8 mouse cellular contexts compared by ENCODE assay signal in the genomic region with DNA sequence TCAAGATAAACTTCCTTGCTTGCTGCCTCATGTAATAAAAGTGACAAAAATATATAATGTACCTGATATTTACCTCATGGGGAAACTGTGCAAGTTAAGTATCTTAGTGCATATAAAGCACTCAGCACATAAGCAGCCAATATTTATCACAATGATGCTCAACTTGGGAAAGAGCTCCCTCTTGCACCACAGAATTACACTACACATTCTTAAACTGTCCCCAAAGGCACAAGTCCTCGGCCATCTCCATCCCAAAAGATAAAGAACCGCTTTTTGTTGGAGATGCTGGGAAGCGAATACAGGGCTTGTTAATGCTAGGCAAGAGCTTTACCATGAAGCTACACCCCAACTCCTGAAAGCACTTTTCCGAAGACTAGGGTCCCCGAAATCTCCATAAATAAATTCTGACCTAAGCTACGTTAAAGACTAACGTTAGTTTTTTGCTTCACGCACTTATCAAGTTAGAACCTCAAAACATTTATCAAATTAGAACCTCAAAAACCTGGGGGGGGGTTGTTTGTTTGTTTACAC. TPM values are rescaled to one million over a fixed set of nuclear protein-coding genes. Genes with fewer than 3 reads are reported as not detected.
DNase-seq lines count a peak whose midpoint lies in the region; ATAC-seq lines count a peak whose summit lies in the region.

No protein-coding gene starts in this region.

- no peaks in the 10 kb centered on the region for H3K27me3 ChIP-seq in kidney, embryonic 15.5 days
- H3K27me3 ChIP-seq in forebrain, embryonic 13.5 days, result no peaks in the 10 kb centered on the region
- H3K27me3 ChIP-seq in limb, embryonic 11.5 days (ENCODE audit: control insufficient read depth, insufficient read depth, low read length), result no peaks in the 10 kb centered on the region
- H3K27me3 ChIP-seq in neural tube, embryonic 15.5 days (replicated peaks), result no peaks in the 10 kb centered on the region

- no peak for ATAC-seq in kidney, embryonic 15.5 days (replicated peaks; ENCODE audit: low FRiP score)
- ATAC-seq in forebrain, embryonic 13.5 days, result no peak
- ATAC-seq in limb, embryonic 11.5 days (ENCODE audit: insufficient number of reproducible peaks, low FRiP score, low TSS enrichment, low read depth), result no peak
- ATAC-seq in neural tube, embryonic 15.5 days (ENCODE audit: low FRiP score), result no peak

- peak overlapping the region; percentile 99 for H3K27ac ChIP-seq in kidney, embryonic 15.5 days
- H3K27ac ChIP-seq in forebrain, embryonic 13.5 days, result no peak overlapping the region
- H3K27ac ChIP-seq in limb, embryonic 11.5 days (replicated peaks; ENCODE audit: low read depth, low read length), result no peak overlapping the region
- H3K27ac ChIP-seq in neural tube, embryonic 15.5 days (replicated peaks), result peak overlapping the region; percentile 95; the same call in 1 of the 2 replicates

- H3K36me3 ChIP-seq in kidney, embryonic 15.5 days, result peaks cover 15% of the 10 kb centered on the region
- peaks cover 14% of the 10 kb centered on the region for H3K36me3 ChIP-seq in forebrain, embryonic 13.5 days (ENCODE audit: poor library complexity, severe bottlenecking)
- peaks cover 4% of the 10 kb centered on the region; the same call in 1 of the 2 replicates for H3K36me3 ChIP-seq in limb, embryonic 11.5 days (ENCODE audit: control insufficient read depth, insufficient read depth, low read length)
- peaks cover 12% of the 10 kb centered on the region for H3K36me3 ChIP-seq in neural tube, embryonic 15.5 days

- under 1% methylated on average over 8 of the region's 8 CpGs for WGBS in kidney, embryonic 15.5 days
- 2% methylated on average over 8 of the region's 8 CpGs for WGBS in forebrain, embryonic 13.5 days
- WGBS in limb, embryonic 11.5 days, result 2% methylated on average over 8 of the region's 8 CpGs
- WGBS in neural tube, embryonic 15.5 days, result 2% methylated on average over 8 of the region's 8 CpGs

- peak overlapping the region; percentile 81 for H3K4me3 ChIP-seq in kidney, embryonic 15.5 days (replicated peaks)
- peak overlapping the region; percentile 84 for H3K4me3 ChIP-seq in forebrain, embryonic 13.5 days
- H3K4me3 ChIP-seq in limb, embryonic 11.5 days (ENCODE audit: low read depth, low read length), result peak overlapping the region; percentile 99
- peak overlapping the region; percentile 98 for H3K4me3 ChIP-seq in neural tube, embryonic 15.5 days (replicated peaks)

- H3K9ac ChIP-seq in kidney, embryonic 15.5 days, result peak overlapping the region; percentile 76
- H3K9ac ChIP-seq in forebrain, embryonic 13.5 days, result peak overlapping the region; percentile 92
- H3K9ac ChIP-seq in limb, embryonic 11.5 days (ENCODE audit: low read length), result peak overlapping the region; percentile 98
- H3K9ac ChIP-seq in neural tube, embryonic 15.5 days (replicated peaks), result peak overlapping the region; percentile 97

- peaks cover 31% of the 10 kb centered on the region for H3K4me1 ChIP-seq in kidney, embryonic 15.5 days
- peaks cover 35% of the 10 kb centered on the region for H3K4me1 ChIP-seq in forebrain, embryonic 13.5 days
- peaks cover 14% of the 10 kb centered on the region for H3K4me1 ChIP-seq in limb, embryonic 11.5 days (ENCODE audit: control insufficient read depth, insufficient read depth, low read length)
- peaks cover 35% of the 10 kb centered on the region for H3K4me1 ChIP-seq in neural tube, embryonic 15.5 days

- peak overlapping the region; percentile 80 for H3K4me2 ChIP-seq in kidney, embryonic 15.5 days
- peak overlapping the region; percentile 92 for H3K4me2 ChIP-seq in forebrain, embryonic 13.5 days
- H3K4me2 ChIP-seq in limb, embryonic 11.5 days (ENCODE audit: low read depth, severe bottlenecking), result peak overlapping the region; percentile 45
- peak overlapping the region; percentile 89 for H3K4me2 ChIP-seq in neural tube, embryonic 15.5 days

- DNase-seq in kidney, postnatal 4 days, result no peak
- DNase-seq in MN1 (ENCODE audit: low spot score), result peak; percentile 35
- no peak for DNase-seq in limb, embryonic 11.5 days (ENCODE audit: low spot score)
- no peak for DNase-seq in spleen, adult 18-20 months
- DNase-seq in adrenal gland, postnatal 25 days, result no peak

- no peaks in the 10 kb centered on the region for H3K9me3 ChIP-seq in kidney, embryonic 15.5 days (replicated peaks)
- H3K9me3 ChIP-seq in forebrain, embryonic 13.5 days (replicated peaks), result no peaks in the 10 kb centered on the region
- no peaks in the 10 kb centered on the region for H3K9me3 ChIP-seq in limb, embryonic 11.5 days (ENCODE audit: control insufficient read depth, low read length)
- no peaks in the 10 kb centered on the region for H3K9me3 ChIP-seq in neural tube, embryonic 15.5 days (replicated peaks)

RNA-seq across cellular contexts. Expression of a gene that starts 0.7 kb away (rescaled TPM):
- 524 and 598 TPM in 2 replicates for polyA plus RNA-seq in kidney, embryonic 15.5 days (2015; fragmentation: Nextera tagmentation; extraction: Ambion mirVana)
- polyA plus RNA-seq in forebrain, embryonic 13.5 days (2015; fragmentation: Nextera tagmentation; extraction: Ambion mirVana), result 477 and 508 TPM in 2 replicates
- polyA plus RNA-seq in limb, embryonic 11.5 days (2014; fragmentation: Nextera tagmentation; extraction: Ambion mirVana), result 470 and 488 TPM in 2 replicates
- 499 and 535 TPM in 2 replicates for polyA plus RNA-seq in neural tube, embryonic 15.5 days (2015; fragmentation: Nextera tagmentation; extraction: Ambion mirVana)
- 491 and 520 TPM in 2 replicates for total RNA-seq in adrenal gland, postnatal 25 days (2021)

RNA-seq across cellular contexts. Expression of a gene that starts 0.9 kb away (rescaled TPM):
- 72.4 and 79.5 TPM in 2 replicates for polyA plus RNA-seq in kidney, embryonic 15.5 days (2015; fragmentation: Nextera tagmentation; extraction: Ambion mirVana)
- polyA plus RNA-seq in forebrain, embryonic 13.5 days (2015; fragmentation: Nextera tagmentation; extraction: Ambion mirVana), result 54.3 and 59.7 TPM in 2 replicates
- 81.4 and 81.6 TPM in 2 replicates for polyA plus RNA-seq in limb, embryonic 11.5 days (2014; fragmentation: Nextera tagmentation; extraction: Ambion mirVana)
- 70.9 and 73.3 TPM in 2 replicates for polyA plus RNA-seq in neural tube, embryonic 15.5 days (2015; fragmentation: Nextera tagmentation; extraction: Ambion mirVana)
- total RNA-seq in adrenal gland, postnatal 25 days (2021), result 55.5 and 62.9 TPM in 2 replicates

RNA-seq across cellular contexts. Expression of a gene that starts 20.5 kb away (rescaled TPM):
- polyA plus RNA-seq in kidney, embryonic 15.5 days (2015; fragmentation: Nextera tagmentation; extraction: Ambion mirVana), result 17.7 and 20.8 TPM in 2 replicates
- 13.7 and 15.6 TPM in 2 replicates for polyA plus RNA-seq in forebrain, embryonic 13.5 days (2015; fragmentation: Nextera tagmentation; extraction: Ambion mirVana)
- polyA plus RNA-seq in limb, embryonic 11.5 days (2014; fragmentation: Nextera tagmentation; extraction: Ambion mirVana), result 16.9 and 20.0 TPM in 2 replicates
- polyA plus RNA-seq in neural tube, embryonic 15.5 days (2015; fragmentation: Nextera tagmentation; extraction: Ambion mirVana), result 13.1 and 13.5 TPM in 2 replicates
- 29.0 and 29.3 TPM in 2 replicates for total RNA-seq in adrenal gland, postnatal 25 days (2021)

RNA-seq across cellular contexts. Expression of a gene that starts 49.3 kb away (rescaled TPM):
- polyA plus RNA-seq in kidney, embryonic 15.5 days (2015; fragmentation: Nextera tagmentation; extraction: Ambion mirVana), result 34.4 and 36.6 TPM in 2 replicates
- 45.8 and 48.7 TPM in 2 replicates for polyA plus RNA-seq in forebrain, embryonic 13.5 days (2015; fragmentation: Nextera tagmentation; extraction: Ambion mirVana)
- polyA plus RNA-seq in limb, embryonic 11.5 days (2014; fragmentation: Nextera tagmentation; extraction: Ambion mirVana), result 66.0 and 69.8 TPM in 2 replicates
- polyA plus RNA-seq in neural tube, embryonic 15.5 days (2015; fragmentation: Nextera tagmentation; extraction: Ambion mirVana), result 5.6 and 11.5 TPM in 2 replicates
- total RNA-seq in adrenal gland, postnatal 25 days (2021), result 2.9 and 3.9 TPM in 2 replicates

RNA-seq across cellular contexts. Expression of a gene that starts 49.4 kb away (rescaled TPM):
- 61.7 and 62.2 TPM in 2 replicates for polyA plus RNA-seq in kidney, embryonic 15.5 days (2015; fragmentation: Nextera tagmentation; extraction: Ambion mirVana)
- polyA plus RNA-seq in forebrain, embryonic 13.5 days (2015; fragmentation: Nextera tagmentation; extraction: Ambion mirVana), result 52.8 and 54.2 TPM in 2 replicates
- polyA plus RNA-seq in limb, embryonic 11.5 days (2014; fragmentation: Nextera tagmentation; extraction: Ambion mirVana), result 57.0 and 62.4 TPM in 2 replicates
- 66.9 and 67.2 TPM in 2 replicates for polyA plus RNA-seq in neural tube, embryonic 15.5 days (2015; fragmentation: Nextera tagmentation; extraction: Ambion mirVana)
- 64.0 and 65.8 TPM in 2 replicates for total RNA-seq in adrenal gland, postnatal 25 days (2021)

Comparison
In these comparisons a context has a peak if more than half of its experiments do, and no peak if none do; other contexts are left out.
1. H3K27ac ChIP-seq: peak in kidney, embryonic 15.5 days (single experiment) and neural tube, embryonic 15.5 days (single experiment); none in forebrain, embryonic 13.5 days (single experiment) and limb, embryonic 11.5 days (single experiment).
2. Peak in every context shown above with its lines, with median percentiles within 50 percentile points of each other: H3K4me2 ChIP-seq, H3K4me3 ChIP-seq and H3K9ac ChIP-seq.